Mouse (Mus musculus) G1E (cell line): ENCODE results near the gene Mmadhc.

Experiments
- CTCF ChIP-seq: IDR thresholded peaks from 2 replicates; pipeline ENCODE4 v1.5.1; 2012; ENCODE audit warnings: low read depth, low read length, inconsistent platforms, mixed read lengths
- POLR2AphosphoS5 ChIP-seq: IDR thresholded peaks from 2 replicates; pipeline ENCODE4 v1.6.1; 2012; ENCODE audit warnings: low read depth, low read length, inconsistent platforms; ENCODE audit not compliant: insufficient replicate concordance

GRCm38 (mm10) chr2:50296109-50296986 lies at the start of gene Mmadhc:
- TF ChIP-seq CTCF (no peak), POLR2AphosphoS5 (no peak)
